Mouse (Mus musculus): ENCODE measurements around the gene Cnpy1. TPM values are rescaled to one million over a fixed set of nuclear protein-coding genes. Genes with fewer than 3 reads are reported as not detected.

Cnpy1 gene
- polyA plus RNA-seq, 1 experiment from 2014 or later: not detected

DNA sequence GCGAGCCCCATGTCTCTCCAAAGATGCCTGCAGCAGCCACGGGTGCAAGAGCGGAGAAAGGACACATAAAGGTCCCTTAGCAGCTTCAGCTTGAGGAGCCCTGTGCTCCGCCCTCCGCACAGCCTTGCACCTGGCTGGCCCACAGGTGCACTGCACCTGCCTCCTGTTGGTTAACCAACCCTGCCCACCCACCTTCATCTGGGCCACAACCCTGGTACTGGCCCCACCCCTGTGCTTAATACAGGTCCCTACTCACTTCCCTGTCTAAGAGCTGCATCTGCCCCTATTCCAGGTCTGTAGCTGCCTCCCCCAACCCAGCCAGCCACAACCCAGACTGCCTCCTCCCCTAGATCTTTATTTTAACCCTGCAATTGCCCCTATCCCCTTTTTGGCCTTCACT is 16.5 kb upstream of the Cnpy1 start:
- Histone ChIP-seq H3K27ac (no peak overlapping the region), H3K4me3 (no peak overlapping the region), H3K27me3 (peaks cover 10% of the 10 kb centered on the region), H3K36me3 (no peaks in the 10 kb centered on the region), H3K9ac (no peak overlapping the region), H3K4me2 (no peak overlapping the region), H3K4me1 (replicated peaks) (no peaks in the 10 kb centered on the region), H3K9me3 (replicated peaks) (no peaks in the 10 kb centered on the region)
- no peak for ATAC-seq (replicated peaks; ENCODE audit: insufficient number of reproducible peaks, insufficient read depth, low FRiP score, low read depth)
- WGBS: 67% methylated on average over 5 of the region's 5 CpGs

DNA sequence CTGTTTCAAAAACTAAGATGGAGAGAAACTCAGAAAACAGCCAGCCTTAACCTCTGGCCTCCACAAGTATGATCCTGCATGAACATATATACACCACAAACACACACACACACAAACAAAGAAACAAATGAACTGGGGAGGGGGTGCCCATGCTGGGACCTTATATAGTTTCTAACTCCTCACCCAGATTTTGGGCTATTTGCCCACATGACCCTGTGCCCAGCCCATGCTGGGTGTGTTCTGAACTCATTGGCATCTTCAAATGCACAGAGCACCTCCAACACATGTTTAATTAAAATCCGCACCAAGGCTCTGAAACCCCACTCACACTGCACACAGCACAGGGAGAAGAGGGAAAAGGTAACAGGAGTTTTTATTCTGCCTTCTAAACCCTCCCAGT is 14.3 kb upstream of the Cnpy1 start:
- H3K4me1 ChIP-seq (replicated peaks): no peaks in the 10 kb centered on the region
- no peak overlapping the region for H3K4me2 ChIP-seq
- no peak overlapping the region for H3K4me3 ChIP-seq
- H3K9ac ChIP-seq: no peak overlapping the region
- peaks cover 10% of the 10 kb centered on the region for H3K27me3 ChIP-seq
- WGBS: 81% methylated on average over 1 of the region's 1 CpGs
- no peaks in the 10 kb centered on the region for H3K36me3 ChIP-seq
- no peaks in the 10 kb centered on the region for H3K9me3 ChIP-seq (replicated peaks)
- no peak overlapping the region for H3K27ac ChIP-seq
- ATAC-seq (replicated peaks; ENCODE audit: insufficient number of reproducible peaks, insufficient read depth, low FRiP score, low read depth): no peak

DNA sequence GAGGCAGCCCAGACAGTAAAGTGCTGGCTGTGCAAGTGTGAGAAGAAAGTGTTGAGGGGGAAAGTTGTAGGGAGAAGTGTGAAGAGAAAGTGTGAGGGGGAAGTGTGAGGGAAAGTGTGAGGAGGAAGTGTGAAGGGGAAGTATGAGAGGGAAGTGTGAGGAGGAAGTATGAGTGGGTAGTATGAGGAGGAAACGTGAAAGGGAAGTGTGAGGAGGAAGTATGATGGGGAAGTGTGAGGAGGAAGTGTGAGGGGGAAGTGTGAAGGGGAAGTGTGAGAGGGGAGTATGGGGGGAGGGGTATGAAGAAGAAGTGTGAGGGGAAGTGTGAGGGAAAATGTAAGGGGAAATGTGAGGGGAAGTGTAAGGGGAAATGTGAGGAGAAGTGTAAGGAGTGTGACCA is 13.8 kb upstream of the Cnpy1 start:
- 17% methylated on average over 1 of the region's 1 CpGs for WGBS
- H3K9ac ChIP-seq: no peak overlapping the region
- ATAC-seq (replicated peaks; ENCODE audit: insufficient number of reproducible peaks, insufficient read depth, low FRiP score, low read depth): no peak
- no peaks in the 10 kb centered on the region for H3K4me1 ChIP-seq (replicated peaks)
- no peaks in the 10 kb centered on the region for H3K36me3 ChIP-seq
- H3K4me2 ChIP-seq: no peak overlapping the region
- H3K9me3 ChIP-seq (replicated peaks): no peaks in the 10 kb centered on the region
- no peak overlapping the region for H3K27ac ChIP-seq
- H3K4me3 ChIP-seq: no peak overlapping the region
- peaks cover 10% of the 10 kb centered on the region for H3K27me3 ChIP-seq

GRCm38 (mm10) chr5:28257816-28258215 is 12.2 kb upstream of the Cnpy1 start:
- H3K36me3 ChIP-seq: no peaks in the 10 kb centered on the region
- no peak overlapping the region for H3K27ac ChIP-seq
- H3K9me3 ChIP-seq (replicated peaks): no peaks in the 10 kb centered on the region
- no peak overlapping the region for H3K4me2 ChIP-seq
- H3K4me1 ChIP-seq (replicated peaks): no peaks in the 10 kb centered on the region
- peaks cover 10% of the 10 kb centered on the region for H3K27me3 ChIP-seq
- H3K4me3 ChIP-seq: no peak overlapping the region
- no peak for ATAC-seq (replicated peaks; ENCODE audit: insufficient number of reproducible peaks, insufficient read depth, low FRiP score, low read depth)
- H3K9ac ChIP-seq: no peak overlapping the region
- WGBS: 66% methylated on average over 4 of the region's 4 CpGs

- Histone ChIP-seq H3K9me3 (replicated peaks) (no peaks in the 10 kb centered on the region), H3K27me3 (peaks cover 6% of the 10 kb centered on the region; the same call in 1 of the 2 replicates), H3K27ac (no peak overlapping the region), H3K36me3 (no peaks in the 10 kb centered on the region), H3K4me1 (replicated peaks) (no peaks in the 10 kb centered on the region), H3K4me3 (no peak overlapping the region), H3K4me2 (no peak overlapping the region), H3K9ac (no peak overlapping the region)
- no peak for ATAC-seq (replicated peaks; ENCODE audit: insufficient number of reproducible peaks, insufficient read depth, low FRiP score, low read depth)
- WGBS: 74% methylated on average over 4 of the region's 4 CpGs
These were observed 7.4 kb upstream of the Cnpy1 start for GRCm38 (mm10) chr5:28252999-28253398.

DNA sequence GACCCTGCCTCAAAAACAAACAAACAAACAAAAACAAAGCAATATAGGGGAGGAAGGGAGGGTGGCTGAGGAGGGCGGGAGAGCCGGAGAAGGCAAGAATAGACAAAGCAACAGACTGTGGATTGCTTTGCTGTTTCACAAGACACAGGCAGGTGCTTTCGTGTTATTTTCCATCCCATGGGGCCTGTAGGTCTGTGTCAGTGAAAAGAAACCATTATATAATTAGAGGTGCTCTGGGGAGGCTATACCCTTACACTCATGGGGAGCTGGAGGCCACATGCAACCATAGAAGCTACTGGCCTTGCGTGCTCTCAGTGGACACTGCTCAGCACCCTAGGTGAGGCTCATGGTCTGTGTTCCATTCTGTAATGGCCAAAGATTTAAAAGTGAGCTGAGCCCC is 6.7 kb upstream of the Cnpy1 start:
- Histone ChIP-seq H3K4me2 (no peak overlapping the region), H3K9ac (no peak overlapping the region), H3K4me3 (no peak overlapping the region), H3K27ac (no peak overlapping the region), H3K9me3 (replicated peaks) (no peaks in the 10 kb centered on the region), H3K4me1 (replicated peaks) (no peaks in the 10 kb centered on the region), H3K36me3 (no peaks in the 10 kb centered on the region), H3K27me3 (0 out of 2 replicates have a peak, but pooled peaks cover 2% of the 10 kb centered on the region)
- no peak for ATAC-seq (replicated peaks; ENCODE audit: insufficient number of reproducible peaks, insufficient read depth, low FRiP score, low read depth)
- WGBS: 79% methylated on average over 4 of the region's 4 CpGs

GRCm38 (mm10) chr5:28251211-28251764 is 5.7 kb upstream of the Cnpy1 start:
- no peak overlapping the region for H3K4me3 ChIP-seq
- no peaks in the 10 kb centered on the region for H3K4me1 ChIP-seq (replicated peaks)
- H3K4me2 ChIP-seq: no peak overlapping the region
- 69% methylated on average over 4 of the region's 4 CpGs for WGBS
- 0 out of 2 replicates have a peak, but pooled peaks cover 2% of the 10 kb centered on the region for H3K27me3 ChIP-seq
- H3K9ac ChIP-seq: no peak overlapping the region
- no peak for ATAC-seq (replicated peaks; ENCODE audit: insufficient number of reproducible peaks, insufficient read depth, low FRiP score, low read depth)
- H3K27ac ChIP-seq: no peak overlapping the region
- H3K9me3 ChIP-seq (replicated peaks): no peaks in the 10 kb centered on the region
- no peaks in the 10 kb centered on the region for H3K36me3 ChIP-seq

DNA sequence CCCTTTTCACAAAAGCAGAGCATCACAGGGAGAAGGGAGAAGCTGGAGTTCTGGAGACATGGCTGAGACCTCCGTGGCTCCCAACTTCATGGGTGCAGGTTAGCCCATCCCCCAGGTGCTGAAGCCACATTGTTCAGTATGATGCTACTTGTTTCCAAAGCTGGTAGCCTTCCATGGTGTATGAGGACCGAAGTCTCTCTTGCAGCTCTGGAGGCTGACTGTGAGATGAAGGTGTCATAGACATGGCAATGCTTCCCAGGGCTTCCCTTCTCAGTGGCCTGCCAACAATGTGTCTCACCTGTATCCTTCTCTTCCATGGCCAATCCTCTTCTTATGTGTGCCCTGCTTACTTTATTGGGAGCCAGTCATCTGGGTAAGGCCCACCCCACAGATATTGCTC is 4.9 kb upstream of the Cnpy1 start:
- ATAC-seq (replicated peaks; ENCODE audit: insufficient number of reproducible peaks, insufficient read depth, low FRiP score, low read depth): no peak
- Histone ChIP-seq H3K4me1 (replicated peaks) (no peaks in the 10 kb centered on the region), H3K36me3 (no peaks in the 10 kb centered on the region), H3K4me3 (no peak overlapping the region), H3K27ac (no peak overlapping the region), H3K9me3 (replicated peaks) (no peaks in the 10 kb centered on the region), H3K4me2 (no peak overlapping the region), H3K27me3 (0 out of 2 replicates have a peak, but pooled peaks cover 2% of the 10 kb centered on the region), H3K9ac (no peak overlapping the region)
- 63% methylated on average over 2 of the region's 2 CpGs for WGBS

GRCm38 (mm10) chr5:28245121-28245520 is 485 bp downstream of the Cnpy1 start:
- Histone ChIP-seq H3K27me3 (no peaks in the 10 kb centered on the region), H3K36me3 (no peaks in the 10 kb centered on the region), H3K9ac (no peak overlapping the region), H3K4me3 (no peak overlapping the region), H3K4me2 (no peak overlapping the region), H3K9me3 (replicated peaks) (no peaks in the 10 kb centered on the region), H3K4me1 (replicated peaks) (no peaks in the 10 kb centered on the region), H3K27ac (no peak overlapping the region)
- no peak for ATAC-seq (replicated peaks; ENCODE audit: insufficient number of reproducible peaks, insufficient read depth, low FRiP score, low read depth)
- WGBS: 58% methylated on average over 4 of the region's 4 CpGs

DNA sequence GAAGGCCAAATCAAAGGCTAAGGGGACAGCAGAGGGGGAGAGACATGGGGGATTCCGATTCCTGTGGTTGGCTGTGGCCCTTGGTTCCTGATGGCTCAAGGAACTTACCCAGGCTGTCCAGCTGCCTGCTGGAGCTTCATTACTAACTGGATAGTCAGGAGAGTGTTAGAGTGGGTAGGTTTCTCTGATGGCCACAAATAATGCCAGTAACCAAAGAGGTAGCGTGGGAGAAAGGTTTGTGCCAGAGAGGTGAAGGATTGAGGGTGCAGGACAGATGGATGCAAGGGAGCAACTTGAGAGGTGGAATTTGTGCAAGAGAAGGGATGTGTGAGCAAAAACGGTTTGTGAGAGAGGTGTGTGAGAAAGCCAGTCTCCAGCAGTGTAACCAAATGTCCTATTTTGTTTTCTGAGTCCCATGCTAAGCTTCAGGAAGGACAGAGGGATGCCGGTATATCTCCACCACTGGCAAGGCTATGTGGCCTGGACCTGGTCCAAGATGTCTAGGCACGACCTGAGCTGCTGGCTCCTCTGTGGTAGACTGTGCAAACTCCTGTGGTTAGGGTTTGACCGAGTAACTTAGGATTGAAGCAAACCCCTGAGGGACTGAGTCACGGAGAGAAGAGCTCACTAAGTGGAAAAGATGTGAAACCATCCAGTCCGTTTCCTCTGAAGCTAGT is 2.0 kb downstream of the Cnpy1 start:
- no peaks in the 10 kb centered on the region for H3K9me3 ChIP-seq (replicated peaks)
- H3K27me3 ChIP-seq: no peaks in the 10 kb centered on the region
- H3K27ac ChIP-seq: no peak overlapping the region
- H3K9ac ChIP-seq: no peak overlapping the region
- WGBS: 63% methylated on average over 8 of the region's 8 CpGs
- no peak for ATAC-seq (replicated peaks; ENCODE audit: insufficient number of reproducible peaks, insufficient read depth, low FRiP score, low read depth)
- H3K4me3 ChIP-seq: no peak overlapping the region
- H3K4me1 ChIP-seq (replicated peaks): no peaks in the 10 kb centered on the region
- no peaks in the 10 kb centered on the region for H3K36me3 ChIP-seq
- no peak overlapping the region for H3K4me2 ChIP-seq

DNA sequence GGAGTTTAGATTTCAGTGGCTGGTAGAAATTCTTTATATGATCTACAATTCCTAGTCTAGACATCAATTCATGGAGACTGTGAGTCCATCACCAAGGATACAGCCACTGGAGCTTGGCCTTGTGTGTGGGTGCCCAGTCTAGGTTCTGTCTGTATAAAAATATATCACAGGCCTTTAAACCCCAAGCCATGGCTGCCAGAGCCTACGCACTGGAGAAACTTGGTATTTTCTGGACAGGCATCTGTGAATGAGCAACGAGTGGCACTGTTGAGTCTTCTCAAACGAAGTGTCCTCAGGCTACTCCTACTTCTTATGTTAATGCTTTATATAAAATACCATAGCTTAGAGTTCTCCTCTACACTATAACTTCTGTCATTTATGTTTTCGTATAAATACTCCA is 4.2 kb downstream of the Cnpy1 start:
- ATAC-seq (replicated peaks; ENCODE audit: insufficient number of reproducible peaks, insufficient read depth, low FRiP score, low read depth): no peak
- H3K27me3 ChIP-seq: no peaks in the 10 kb centered on the region
- no peaks in the 10 kb centered on the region for H3K36me3 ChIP-seq
- H3K4me1 ChIP-seq (replicated peaks): peaks cover 4% of the 10 kb centered on the region
- WGBS: 75% methylated on average over 4 of the region's 4 CpGs
- no peak overlapping the region for H3K9ac ChIP-seq
- no peak overlapping the region for H3K4me2 ChIP-seq
- H3K9me3 ChIP-seq (replicated peaks): no peaks in the 10 kb centered on the region
- H3K4me3 ChIP-seq: no peak overlapping the region
- H3K27ac ChIP-seq: no peak overlapping the region

- H3K4me2 ChIP-seq: no peak overlapping the region
- ATAC-seq (replicated peaks; ENCODE audit: insufficient number of reproducible peaks, insufficient read depth, low FRiP score, low read depth): no peak
- no peaks in the 10 kb centered on the region for H3K27me3 ChIP-seq
- peaks cover 10% of the 10 kb centered on the region for H3K4me1 ChIP-seq (replicated peaks)
- H3K4me3 ChIP-seq: no peak overlapping the region
- 65% methylated on average over 5 of the region's 5 CpGs for WGBS
- H3K36me3 ChIP-seq: no peaks in the 10 kb centered on the region
- no peaks in the 10 kb centered on the region for H3K9me3 ChIP-seq (replicated peaks)
- no peak overlapping the region for H3K9ac ChIP-seq
- no peak overlapping the region for H3K27ac ChIP-seq
These were observed 5.8 kb downstream of the Cnpy1 start for GRCm38 (mm10) chr5:28239829-28240228.
